Mouse (Mus musculus) thymus, postnatal 10 days (tissue): ENCODE results near the gene Dkkl1.

Experiments used
- DNase-seq, 2 experiments: peaks; one replicate each; pipeline ENCODE4 v3.0.0; 2021; ENCODE audit warnings: low spot score in 2 of 2

The Dkkl1 gene

DNA sequence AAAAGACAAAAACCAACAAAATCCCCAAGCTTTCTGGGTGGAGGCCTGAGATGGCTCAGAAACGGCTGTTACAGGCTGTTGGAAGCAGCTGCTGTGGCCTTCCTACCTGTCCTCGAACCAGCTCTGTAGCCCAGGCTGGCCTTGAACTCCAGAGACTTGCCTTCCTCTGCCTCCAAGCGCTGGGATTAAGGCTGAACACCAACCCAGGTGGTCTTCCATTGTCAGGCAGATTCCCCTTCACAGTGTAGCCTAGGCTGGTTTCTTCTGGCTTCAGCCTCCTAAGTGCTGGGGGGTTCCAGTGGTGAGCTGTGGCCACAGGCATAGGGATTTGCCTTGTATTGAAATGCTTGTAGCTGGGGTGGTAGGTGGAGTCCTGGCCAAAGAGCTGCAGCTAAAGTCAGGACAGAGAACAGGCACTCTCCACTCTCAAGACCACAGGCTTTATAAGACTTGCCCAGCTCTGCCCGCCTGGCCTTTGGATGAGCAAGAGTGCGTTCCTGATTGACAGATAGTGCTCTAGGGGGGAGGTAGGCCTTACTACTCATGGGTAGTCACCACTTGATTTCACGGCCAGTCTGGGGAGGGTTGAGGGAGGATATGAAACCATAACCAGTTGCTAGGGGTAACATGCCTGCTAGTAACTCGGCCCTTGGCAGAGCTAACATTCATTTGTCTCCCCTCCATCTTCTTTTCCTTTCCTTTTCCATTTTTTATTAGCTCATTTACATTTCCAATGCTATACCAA, 17.7 kb upstream of the Dkkl1 start:
- DNase-seq, result no peak

DNA sequence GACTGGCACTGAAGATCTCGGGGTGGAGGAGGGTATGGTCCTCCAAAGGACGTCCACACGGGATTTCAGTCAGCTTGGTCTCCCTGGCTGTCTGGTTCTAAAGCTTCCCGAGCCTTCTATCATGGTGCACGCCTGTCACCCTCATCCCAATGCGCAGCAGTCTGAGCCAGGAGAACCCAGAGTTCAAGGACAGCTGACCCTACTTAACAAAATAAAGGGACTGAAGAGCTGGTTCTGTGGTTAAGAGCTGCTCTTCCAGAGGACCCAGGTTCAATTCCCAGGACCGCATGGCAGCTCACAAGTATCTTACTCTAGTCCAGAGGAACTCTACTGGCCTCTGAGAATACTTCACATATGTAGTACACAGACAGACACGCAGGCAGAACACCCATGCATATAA, 17.1 kb upstream of the Dkkl1 start:
- DNase-seq, result no peak

DNA sequence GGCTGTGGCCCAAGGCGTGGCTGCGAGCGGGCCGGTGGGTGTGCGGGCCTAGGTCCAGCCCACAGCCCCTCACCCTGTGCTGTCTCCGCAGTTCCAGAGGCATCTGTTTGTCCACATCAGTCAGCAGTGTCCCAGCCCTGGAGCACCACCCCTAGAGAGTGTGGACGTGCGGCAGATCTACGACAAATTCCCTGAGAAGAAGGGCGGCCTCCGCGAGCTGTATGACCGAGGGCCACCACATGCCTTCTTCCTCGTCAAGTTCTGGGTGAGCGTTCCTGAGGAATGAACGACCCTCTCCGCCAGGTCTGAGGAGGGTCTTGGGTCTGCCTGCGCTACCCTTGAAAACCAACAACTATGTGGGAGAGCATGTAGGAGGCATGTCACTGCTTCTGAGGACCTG, 16.6 kb upstream of the Dkkl1 start:
- DNase-seq, result no peak

DNA sequence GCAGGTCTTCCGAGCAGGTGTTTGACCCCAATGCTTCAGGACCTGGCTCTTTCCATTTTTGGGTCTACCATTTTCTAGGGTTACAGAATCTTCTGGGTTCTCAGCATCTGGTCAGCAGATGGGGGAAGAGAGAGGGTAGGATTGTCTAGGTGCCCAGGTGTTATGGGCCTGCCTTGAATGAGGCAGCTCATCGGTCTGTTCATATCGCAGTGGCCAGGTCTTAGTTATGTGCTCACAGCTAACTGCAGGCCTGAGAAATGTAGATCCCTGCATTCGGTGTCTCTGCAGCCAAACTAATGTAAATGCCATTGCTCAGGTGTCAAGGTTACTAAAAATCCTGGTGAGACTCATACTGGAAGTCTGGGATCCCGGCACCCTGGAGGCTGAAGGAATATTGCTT, 14.5 kb upstream of the Dkkl1 start:
- no peak for DNase-seq

DNA sequence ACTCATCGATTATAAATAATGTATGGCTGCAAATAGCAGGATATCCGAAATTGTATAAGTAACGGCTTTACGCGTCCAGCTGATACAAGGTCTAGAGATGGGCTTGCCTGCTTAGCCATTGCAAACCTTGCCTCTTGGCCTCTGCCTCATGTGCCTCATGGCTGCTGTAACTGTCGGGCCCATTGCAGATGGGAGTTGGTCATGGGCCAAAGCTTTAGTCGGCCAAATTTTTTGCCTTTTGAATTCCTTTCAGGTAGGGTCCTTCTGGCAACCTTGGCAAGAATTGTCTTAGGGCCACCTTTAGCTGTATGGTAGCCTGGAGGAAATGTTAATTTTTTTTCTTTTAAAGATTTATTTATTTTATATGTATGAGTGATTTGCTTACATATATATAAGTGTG, 12.9 kb upstream of the Dkkl1 start:
- DNase-seq, result no peak

DNA sequence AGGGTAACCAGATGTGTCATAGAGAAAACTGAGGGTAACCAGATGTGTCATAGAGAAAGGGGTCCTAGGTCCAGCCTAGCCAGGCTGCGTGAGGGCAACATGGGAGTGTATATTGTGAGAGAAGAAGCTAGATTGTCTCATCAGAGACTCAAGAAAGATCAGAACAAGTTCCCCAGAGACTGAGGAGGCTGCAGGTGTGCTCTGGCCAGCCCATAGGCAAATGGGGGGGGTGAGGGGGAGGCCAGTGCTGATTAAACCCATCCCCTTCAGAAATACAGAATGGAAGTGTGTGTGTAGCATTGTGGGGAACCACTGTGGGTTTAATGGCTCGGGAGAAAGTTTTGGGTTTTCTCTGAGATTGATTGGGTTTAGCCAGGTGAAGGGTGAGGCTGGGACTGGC, 9.7 kb upstream of the Dkkl1 start:
- DNase-seq, result no peak

DNA sequence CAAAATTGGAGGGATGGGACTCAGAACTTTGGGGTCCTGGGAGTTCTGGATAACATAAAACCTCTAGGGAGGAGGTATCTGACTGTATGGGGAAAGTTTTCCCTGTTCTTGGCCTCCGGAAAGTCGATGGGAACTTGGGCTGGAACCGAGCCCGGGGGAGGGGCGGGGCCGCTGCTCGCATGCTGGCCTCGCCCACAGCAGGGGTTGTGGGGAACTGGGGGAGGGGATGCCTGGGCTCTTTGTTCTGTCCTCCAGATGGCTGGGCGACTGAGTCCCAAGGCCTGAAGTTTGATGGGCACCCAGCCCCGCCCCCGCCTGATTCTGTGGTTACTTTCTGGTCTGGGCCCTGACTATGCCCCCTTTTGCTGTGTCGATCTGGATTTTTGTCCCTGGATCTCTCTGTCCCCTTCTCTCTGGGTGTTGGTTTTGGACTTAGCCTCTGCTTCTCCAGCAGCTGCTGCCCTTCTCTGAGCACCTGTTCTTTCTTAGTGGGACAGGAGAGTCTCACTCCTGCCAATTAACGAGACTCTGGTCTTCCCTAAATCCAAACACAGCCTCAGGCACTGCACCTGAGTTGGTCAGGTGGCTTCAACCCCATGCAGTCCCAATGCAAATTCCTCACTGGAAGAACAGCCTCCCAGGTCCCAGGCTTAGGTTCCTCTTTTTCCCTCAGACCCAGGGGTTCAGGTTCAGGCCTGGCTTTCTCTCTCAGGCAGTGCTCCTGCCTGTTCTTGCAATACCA, 4.7 kb upstream of the Dkkl1 start:
- DNase-seq, result no peak

DNA sequence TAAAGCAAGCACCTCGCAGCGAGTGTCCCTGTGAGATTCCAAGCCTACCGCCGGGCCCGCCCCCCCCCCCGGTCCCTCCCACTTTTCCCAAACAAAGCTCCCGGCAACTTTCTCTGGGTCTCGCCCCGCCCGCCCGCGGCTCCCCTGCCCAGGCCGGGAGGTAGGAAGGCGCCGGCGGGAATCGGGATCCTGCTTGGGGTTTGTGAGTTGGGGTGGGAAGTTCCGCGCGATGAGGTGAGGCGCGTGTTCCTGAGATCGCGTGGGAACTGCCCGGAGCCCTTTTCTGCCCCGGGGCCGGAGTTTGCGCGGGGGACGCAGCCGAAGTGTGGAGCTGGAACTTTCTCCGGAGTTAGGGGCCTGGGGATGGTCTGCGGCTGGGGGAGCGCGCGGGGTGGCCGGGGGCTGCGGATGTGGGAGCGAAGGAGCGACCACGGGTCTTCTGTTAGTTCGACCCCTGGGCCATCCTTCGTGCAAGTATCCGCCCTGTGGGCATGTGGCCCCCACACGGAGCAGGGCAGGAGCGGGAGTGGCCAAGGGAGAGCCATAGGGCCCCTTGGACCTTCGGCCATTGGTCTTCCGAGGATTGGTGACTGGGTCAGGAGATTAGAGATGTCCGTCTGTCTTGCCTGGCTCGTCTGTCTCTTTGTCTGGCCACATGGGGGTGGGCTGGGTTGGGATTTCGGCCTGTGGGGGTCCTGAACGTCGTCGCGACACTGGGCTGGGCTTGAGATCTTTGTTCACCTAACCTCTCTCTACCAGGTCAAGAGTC, 3.9 kb upstream of the Dkkl1 start, which contains the start of gene Tead2:
Tead2 (plus strand) TSS at position 81 of the 769 bp plus-strand sequence.
- DNase-seq, result no peak

DNA sequence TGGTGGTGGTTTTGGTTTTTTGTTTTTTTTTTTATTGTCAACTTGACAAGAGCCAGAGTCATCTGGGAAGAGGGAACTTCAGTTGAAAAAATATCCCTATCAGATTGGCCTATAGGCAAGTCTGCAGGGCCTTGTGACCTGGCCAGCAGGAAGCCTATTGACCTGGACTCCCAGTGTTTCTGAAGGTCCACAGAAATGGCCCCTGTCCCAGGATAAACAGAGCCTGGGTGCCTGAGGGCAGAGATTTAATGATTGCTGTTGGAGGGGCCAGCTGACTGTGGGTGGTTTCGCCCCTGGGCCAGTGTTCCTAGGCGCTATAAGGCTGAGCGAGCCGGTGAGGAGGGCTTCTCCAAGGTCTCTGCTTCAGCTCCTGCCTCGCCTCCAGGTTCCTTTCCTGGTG, 1.8 kb upstream of the Dkkl1 start:
- no peak for DNase-seq

DNA sequence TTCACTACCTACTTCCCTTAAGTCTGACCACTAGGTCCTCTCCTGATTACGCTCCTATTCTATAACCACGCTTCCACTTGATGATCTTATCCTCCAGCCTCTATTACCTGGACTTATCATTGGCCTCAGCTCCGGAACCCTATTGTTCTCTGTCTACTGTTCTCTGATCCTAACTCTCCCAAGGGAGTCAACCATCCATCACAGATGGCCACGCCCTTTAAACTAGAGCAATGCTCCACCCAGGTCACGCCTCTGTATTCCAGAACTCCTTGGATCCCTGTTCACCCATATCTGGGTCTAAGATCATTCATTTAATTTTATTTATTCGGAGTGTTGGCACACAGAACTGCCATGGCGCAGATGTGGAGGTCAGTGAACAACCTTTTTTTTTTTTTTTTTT, 409 bp upstream of the Dkkl1 start:
- DNase-seq, result no peak

DNA sequence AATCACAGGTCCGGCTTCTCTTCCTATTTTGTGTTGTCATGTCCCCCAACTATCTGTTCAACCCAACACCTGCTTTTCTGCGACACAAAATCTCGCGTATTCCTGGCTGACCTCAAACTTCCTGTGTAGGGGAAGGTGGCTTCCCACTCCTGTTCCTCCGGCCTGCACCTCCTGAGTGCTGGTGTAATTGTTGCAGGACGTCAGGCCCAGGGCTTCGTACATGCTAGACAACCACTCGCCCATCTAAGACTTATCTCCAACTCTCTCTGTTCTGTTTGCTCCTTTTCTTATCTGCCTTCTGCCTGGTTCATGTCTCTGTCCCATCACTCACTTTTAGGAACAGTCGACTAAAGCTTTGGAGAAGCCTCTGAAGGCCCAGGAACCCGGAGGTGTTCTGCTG, 877 bp downstream of the Dkkl1 start:
- no peak for DNase-seq

DNA sequence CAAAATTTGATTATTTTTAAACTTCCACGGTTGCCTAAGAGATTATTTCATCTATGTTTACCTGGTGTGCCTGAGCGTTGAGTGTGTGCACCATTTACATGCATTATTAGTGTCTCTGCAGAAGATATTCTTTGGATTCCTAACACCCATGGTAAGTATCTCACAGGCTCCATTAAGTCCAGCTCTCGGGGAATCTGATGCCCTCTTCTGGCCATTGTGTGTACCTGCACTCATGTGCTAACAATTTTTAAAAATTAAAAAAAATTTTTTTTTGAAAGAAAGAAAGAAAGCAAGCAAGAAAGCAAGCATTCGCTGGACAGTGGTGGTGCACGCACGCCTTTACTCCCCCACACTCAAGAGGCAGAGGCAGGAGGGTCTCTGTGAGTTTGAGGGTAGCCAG, 3.7 kb downstream of the Dkkl1 start:
- DNase-seq, result no peak

DNA sequence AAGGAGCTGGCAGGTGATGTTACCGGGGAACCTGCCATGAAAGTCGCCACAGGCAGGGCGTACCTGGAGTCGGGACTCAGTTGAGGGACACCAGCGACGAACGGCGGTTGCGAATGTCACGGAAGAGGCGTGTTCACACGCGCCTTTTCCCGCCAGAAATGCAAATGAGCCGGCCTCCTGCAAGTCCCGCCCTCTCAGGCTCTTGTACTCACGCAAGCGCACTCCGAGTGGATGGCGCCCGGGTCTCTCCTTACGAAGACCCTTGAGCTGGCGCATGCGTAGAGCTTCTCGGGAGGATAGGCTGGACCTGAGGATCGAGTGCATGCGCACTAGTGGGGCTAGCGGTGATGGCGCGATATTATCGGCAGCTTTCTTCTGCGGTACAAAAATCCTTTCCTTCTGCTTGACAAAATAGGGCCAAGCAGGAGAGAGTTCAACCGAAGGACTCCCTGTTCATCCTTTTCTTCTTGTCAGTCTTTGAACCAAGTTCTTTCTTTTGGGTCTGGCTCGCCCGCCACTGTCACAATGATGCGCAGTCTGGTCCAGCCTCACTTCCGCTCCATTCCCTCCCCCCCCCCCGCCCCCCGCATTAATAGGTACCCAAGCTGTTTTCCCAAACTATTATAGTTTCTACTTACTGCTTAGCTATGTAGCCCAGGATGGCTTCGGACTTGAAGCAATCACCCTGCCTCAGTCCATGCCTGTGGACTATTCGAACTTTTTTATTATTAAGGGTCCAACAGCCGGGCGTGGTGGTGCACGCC, 7.4 kb downstream of the Dkkl1 start, which contains the start of gene Ccdc155:
Ccdc155 (minus strand) TSS at position 513 of the 764 bp plus-strand sequence.
- DNase-seq, result peak; percentile 91 to 92

DNA sequence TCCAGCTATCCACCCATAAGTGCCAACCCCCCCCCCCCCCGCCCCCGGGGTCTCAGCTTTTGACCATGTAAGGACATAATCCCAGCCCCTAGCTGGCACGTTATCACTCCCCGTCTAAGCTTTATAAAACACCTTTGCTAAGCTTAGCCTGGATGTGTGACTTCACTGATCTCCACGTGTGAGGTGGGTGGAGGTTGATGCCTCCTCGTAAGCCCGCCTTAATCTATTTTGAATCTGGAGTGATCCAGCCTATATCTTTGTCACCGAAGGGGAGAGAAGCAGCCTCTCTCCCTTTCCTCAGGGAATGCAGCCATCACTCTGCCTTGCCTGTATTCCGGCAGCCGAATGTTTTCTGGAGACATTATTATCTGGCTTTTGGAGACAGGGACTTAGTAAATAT, 9.3 kb downstream of the Dkkl1 start:
- DNase-seq, result no peak

DNA sequence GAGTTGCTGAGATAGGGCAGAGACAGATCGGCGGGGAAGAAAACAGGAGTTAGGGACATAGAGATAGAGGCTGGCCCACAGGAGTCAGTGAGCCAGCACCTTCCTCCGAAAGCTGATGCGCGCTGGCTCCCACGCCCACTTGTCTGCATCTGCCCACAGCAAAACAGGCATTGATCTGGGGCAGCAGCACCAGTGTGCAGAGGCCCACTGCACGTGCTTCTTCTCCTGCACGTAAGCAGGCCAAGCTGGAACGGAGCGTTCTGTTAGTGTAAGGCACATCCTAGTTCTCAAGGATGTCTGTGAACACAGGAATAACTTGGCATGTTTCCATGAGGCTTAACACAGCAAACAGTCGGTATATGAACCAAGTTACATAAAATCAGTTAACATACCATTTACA, 13.0 kb downstream of the Dkkl1 start:
- no peak for DNase-seq

DNA sequence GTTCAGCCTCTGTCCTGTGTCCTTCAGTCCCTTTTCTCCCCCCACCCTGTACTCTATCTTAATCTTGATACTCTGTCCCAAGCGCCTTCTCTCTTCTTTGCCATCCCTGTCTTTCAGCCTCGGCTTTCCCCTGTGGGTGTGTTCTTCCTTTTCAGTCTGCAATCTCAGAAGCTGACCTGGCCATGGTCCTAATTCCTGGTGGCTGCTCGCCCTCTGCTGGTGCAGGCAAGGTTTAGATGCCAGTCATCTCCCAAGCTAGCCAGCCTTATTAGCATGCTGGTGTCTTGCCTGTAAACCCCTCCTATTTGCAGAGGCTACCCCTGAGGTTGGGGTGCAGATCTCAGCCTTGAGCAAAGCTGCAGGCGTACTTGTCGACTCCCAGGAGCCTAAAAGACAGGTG, 13.5 kb downstream of the Dkkl1 start:
- no peak for DNase-seq

DNA sequence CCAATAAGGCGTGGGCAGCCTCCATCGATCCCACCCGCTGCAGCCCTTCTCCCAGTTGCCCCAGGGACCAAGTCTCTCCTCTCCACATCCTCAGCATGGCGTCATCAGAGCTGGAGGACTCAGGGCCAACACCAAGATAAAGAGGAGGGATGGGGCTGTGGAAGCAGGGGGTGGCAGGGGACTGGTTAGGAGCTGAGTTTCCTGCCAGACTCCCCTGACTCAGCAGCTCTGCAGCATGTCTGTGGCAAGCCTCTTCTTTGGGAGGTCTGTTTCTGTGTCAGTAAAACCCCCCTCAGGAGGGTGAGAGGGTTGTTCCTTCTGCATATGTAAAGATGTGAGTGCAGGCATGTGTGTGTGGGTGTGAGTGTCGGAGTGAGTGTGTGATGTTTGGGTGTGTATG, 15.0 kb downstream of the Dkkl1 start:
- no peak for DNase-seq

DNA sequence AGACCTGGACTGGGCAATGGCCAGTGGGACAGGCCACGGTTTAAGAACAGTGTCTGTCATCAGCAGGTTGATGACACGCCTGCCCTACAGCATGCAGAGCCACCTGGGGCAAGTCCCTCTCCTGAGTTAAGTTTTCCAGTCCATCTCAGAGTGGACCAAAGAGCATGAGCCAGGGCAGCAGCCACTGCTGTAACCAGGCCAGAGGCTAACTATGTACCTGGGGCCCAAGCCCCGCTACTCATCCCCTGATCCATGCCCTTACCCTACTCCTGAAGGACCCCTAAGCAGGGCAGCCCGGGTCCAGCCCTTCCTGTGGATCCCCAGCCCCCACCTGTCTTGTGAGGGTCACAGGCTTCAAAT, 15.8 kb downstream of the Dkkl1 start:
- DNase-seq, result no peak

DNA sequence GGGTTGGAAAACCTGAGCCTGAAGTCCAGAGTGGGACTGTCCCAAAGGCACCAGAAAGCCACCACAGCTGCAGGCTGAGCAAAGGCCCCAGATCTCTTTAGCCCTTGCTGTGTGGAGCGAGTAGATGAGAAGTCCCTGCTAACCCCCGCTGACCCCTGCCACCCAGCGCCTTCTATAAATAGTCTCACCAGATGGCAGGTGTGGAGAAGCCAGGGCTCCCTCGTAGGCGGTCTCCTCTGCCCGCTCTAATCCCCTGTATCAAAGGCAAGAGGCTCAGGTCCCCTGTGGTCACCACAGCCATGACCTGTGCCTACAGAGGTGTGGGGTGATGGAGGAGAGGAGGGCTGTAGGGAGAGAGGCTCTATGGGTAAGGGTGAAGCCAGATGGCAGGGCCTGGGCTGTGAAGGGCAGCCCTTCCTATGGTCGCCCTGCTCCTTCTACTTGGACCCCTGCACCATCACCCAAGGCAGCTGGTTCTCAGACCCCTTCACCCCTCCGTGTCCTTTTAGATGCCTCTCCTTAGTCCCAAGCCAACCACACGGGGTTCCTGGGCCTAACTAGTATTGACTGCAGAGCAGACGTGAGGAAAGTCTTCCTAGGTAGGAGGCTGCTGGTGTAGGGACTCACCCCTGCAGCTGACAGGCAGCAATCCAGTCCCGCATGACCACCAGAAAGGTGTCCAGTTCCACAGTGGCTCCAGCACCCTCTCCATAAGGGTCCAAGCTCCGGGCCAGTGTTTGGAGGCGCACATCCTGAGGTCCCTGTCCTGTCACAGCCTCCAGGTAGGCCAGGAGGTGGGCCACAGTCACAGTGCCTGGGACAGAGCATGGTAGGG, 16.4 kb downstream of the Dkkl1 start:
- no peak for DNase-seq

DNA sequence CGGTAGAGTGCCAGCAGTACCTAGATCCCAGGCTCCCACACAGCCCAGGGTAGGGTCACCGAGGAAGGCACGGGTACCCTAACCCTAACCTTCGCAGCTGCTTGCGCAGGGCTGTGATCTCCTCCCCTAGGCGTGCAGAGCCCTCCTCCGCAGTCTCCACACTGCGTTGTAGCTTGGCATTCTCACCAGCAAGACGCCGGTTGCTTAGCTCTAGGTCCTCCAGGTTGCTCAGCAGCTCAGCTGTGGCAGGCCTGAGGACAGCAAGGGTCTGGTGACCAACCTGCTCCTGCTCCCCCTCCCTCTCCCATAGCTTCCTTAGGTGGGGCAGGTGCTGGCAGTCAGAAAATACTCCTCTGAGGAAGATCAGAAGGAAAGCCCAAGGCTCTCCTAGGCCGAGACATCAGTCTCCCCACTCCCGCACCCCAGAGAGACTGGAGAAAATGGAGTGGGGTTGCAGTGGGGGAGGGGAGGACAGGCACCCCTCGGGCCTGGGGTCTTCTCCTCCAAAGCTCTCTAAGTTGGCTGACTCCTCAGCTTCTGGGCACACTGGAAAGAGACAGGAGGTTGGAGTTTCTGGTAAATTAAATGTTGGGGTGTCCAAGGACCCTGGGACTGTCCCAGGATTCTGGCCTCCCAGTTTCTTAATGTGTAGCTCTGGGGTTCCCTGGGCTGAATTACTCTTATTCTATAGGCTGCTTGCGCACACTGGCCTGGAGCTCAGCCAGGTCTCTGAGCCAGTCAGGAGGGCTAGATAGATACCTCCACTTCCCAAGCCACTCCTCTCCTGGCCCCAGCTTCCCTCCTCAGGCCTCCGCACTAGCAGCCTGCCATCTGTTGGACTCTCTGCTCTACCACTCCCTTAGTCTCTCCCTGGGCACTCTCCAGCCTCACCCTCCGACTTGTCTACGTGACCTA, 17.8 kb downstream of the Dkkl1 start:
- no peak for DNase-seq
